Mouse (Mus musculus): ENCODE data around the gene Gm27179.
"Not testable (repeated sequence)": the region's sequence is repeated elsewhere in the genome, so short reads cannot be mapped to it uniquely, and the experiment has no call there.

DNA sequence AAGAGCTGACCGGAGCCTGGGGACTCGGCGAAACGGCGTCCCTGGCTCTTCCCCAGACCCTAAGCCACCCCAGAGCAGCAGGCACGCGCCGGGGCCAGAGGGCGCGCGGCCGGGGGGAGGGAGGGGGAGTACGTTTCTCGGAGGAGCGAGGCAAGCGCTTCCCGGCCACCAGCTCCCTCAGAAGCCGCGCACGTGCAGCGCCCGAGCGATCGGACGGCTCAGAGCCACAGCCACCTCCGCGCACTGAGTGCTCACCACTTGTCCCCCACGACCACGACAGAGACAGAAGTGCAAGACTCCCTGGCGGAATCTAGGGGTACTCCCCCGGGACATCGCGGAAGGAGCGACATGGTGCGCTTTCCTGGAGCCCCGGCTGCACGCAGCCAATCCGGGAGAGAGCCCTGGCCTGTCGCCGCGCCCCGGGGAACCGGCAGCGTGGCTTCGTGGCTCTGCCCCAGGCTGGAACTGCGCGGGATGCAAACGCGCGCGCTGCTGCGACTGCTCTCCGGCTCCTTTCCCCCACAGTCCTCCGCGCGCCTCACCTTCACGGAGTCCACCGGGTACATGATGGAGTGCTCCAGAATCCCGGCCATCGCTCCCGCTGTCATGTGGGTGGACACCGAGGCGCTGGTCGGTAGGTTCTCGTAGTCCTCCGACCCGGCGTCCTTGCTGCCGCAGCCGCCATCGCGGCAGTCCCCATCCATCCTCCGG is 9.8 kb downstream of the Gm27179 start:
- TF ChIP-seq CTCF (IDR thresholded peaks at IDR 0.05; ENCODE audit: borderline replicate concordance, extremely low read depth, insufficient read depth, insufficient read length); POLR2A (IDR thresholded peaks at IDR 0.05; ENCODE audit: borderline replicate concordance, extremely low read depth, insufficient read depth, insufficient read length, poor library complexity, severe bottlenecking): not testable (repeated sequence)

All from brain, embryonic 14.5 days (tissue).